Mouse (Mus musculus) stomach, embryonic 14.5 days (tissue): ENCODE measurements around the gene Nup54. TPM values are rescaled to one million over a fixed set of nuclear protein-coding genes. Genes with fewer than 3 reads are reported as not detected.

Experiments
- ATAC-seq: fragments of 200-750 bp; cut with Nextera tagmentation; 2 replicates; pipeline ENCODE4 v1.8.0; 2017; ENCODE audit warnings: low read depth, moderate TSS enrichment; ENCODE audit not compliant: insufficient number of reproducible peaks, insufficient read depth, low FRiP score
- H3K27ac ChIP-seq: fragments of 300-500 bp; sonication (generic); 2 replicates; pipeline ENCODE4 v1.5.1; 2014; ENCODE audit warnings: mild to moderate bottlenecking, low read length, moderate library complexity, mixed read lengths
- H3K27me3 ChIP-seq: fragments of 300-500 bp; sonication (generic); 2 replicates; pipeline ENCODE4 v1.6.1; 2014; ENCODE audit warnings: low read length, control low read depth, mixed read lengths; ENCODE audit not compliant: control insufficient read depth, insufficient read depth
- H3K36me3 ChIP-seq: fragments of 300-500 bp; sonication (generic); 2 replicates; pipeline ENCODE4 v1.6.1; 2014; ENCODE audit warnings: mild to moderate bottlenecking, control low read depth, low read length, moderate library complexity, mixed read lengths; ENCODE audit not compliant: control insufficient read depth, insufficient read depth
- H3K4me1 ChIP-seq: fragments of 300-500 bp; sonication (generic); 2 replicates; pipeline ENCODE4 v1.6.1; 2014; ENCODE audit warnings: low read length, control low read depth, mixed read lengths; ENCODE audit not compliant: control insufficient read depth, insufficient read depth
- H3K4me2 ChIP-seq: fragments of 300-500 bp; sonication (generic); replicated peaks from 2 replicates; pipeline ENCODE4 v1.6.1; 2014; ENCODE audit warnings: low read depth, low read length, control low read depth
- H3K4me3 ChIP-seq: fragments of 300-500 bp; sonication (generic); 2 replicates; pipeline ENCODE4 v1.5.1; 2014; ENCODE audit warnings: low read depth, low read length, control low read depth
- H3K9ac ChIP-seq: fragments of 300-500 bp; sonication (generic); replicated peaks from 2 replicates; pipeline ENCODE4 v1.6.1; 2014; ENCODE audit warnings: low read depth, mild to moderate bottlenecking, control low read depth, low read length, moderate library complexity, mixed read lengths
- H3K9me3 ChIP-seq: fragments of 300-500 bp; sonication (generic); 2 replicates; pipeline ENCODE4 v1.6.1; 2016; ENCODE audit warnings: low read depth, low read length, control low read depth; ENCODE audit not compliant: control insufficient read depth
- WGBS: fragments of 180-500 bp; shearing (Covaris S2); extraction: QIAGEN DNeasy Blood & Tissue Kit; methylation state at CpG from one replicate; pipeline ENCODE4 v1.1.7; 2014; 5-methylcytosine and 5-hydroxymethylcytosine counted together
- polyA plus RNA-seq: library from polyadenylated mRNA; unstranded; fragments of >200 nt; fragmentation: Nextera tagmentation; extraction: Ambion mirVana; gene quantifications from 2 replicates; pipeline ENCODE4 v1.2.1, GENCODE M21; 2014

The Nup54 gene
- polyA plus RNA-seq, 1 experiment from 2014 or later: 55.2 TPM

GRCm38 (mm10) chr5:92458726-92459125 lies 23.7 kb upstream of the Nup54 start:
- Histone ChIP-seq H3K27ac (no peak overlapping the region), H3K4me3 (no peak overlapping the region), H3K36me3 (peaks cover 21% of the 10 kb centered on the region), H3K9ac (no peak overlapping the region), H3K9me3 (no peaks in the 10 kb centered on the region), H3K4me2 (no peak overlapping the region), H3K4me1 (no peaks in the 10 kb centered on the region), H3K27me3 (no peaks in the 10 kb centered on the region)
- no peak for ATAC-seq
- WGBS: 51% methylated on average over 5 of the region's 5 CpGs

- WGBS: 69% methylated on average over 2 of the region's 2 CpGs
- Histone ChIP-seq H3K4me1 (no peaks in the 10 kb centered on the region), H3K4me2 (no peak overlapping the region), H3K27me3 (no peaks in the 10 kb centered on the region), H3K9me3 (no peaks in the 10 kb centered on the region), H3K9ac (no peak overlapping the region), H3K36me3 (peaks cover 22% of the 10 kb centered on the region), H3K4me3 (no peak overlapping the region), H3K27ac (no peak overlapping the region)
- ATAC-seq: no peak
Observed at GRCm38 (mm10) chr5:92457410-92457809, 22.4 kb upstream of the Nup54 start.

GRCm38 (mm10) chr5:92452876-92453275 lies 17.9 kb upstream of the Nup54 start:
- Histone ChIP-seq H3K27ac (no peak overlapping the region), H3K27me3 (no peaks in the 10 kb centered on the region), H3K4me1 (no peaks in the 10 kb centered on the region), H3K9me3 (no peaks in the 10 kb centered on the region), H3K9ac (no peak overlapping the region), H3K36me3 (peaks cover 41% of the 10 kb centered on the region), H3K4me3 (no peak overlapping the region), H3K4me2 (no peak overlapping the region)
- no peak for ATAC-seq
- WGBS: 97% methylated on average over 5 of the region's 5 CpGs

- no peak for ATAC-seq
- peaks cover 30% of the 10 kb centered on the region for H3K36me3 ChIP-seq
- 94% methylated on average over 5 of the region's 5 CpGs for WGBS
- H3K27ac ChIP-seq: no peak overlapping the region
- H3K9ac ChIP-seq: no peak overlapping the region
- no peak overlapping the region for H3K4me2 ChIP-seq
- no peaks in the 10 kb centered on the region for H3K4me1 ChIP-seq
- no peaks in the 10 kb centered on the region for H3K27me3 ChIP-seq
- H3K4me3 ChIP-seq: no peak overlapping the region
- H3K9me3 ChIP-seq: no peaks in the 10 kb centered on the region
Observed at GRCm38 (mm10) chr5:92446736-92447135, 11.7 kb upstream of the Nup54 start.

GRCm38 (mm10) chr5:92445016-92445415 lies 10.0 kb upstream of the Nup54 start:
- H3K4me3 ChIP-seq: no peak overlapping the region
- H3K9ac ChIP-seq: no peak overlapping the region
- 89% methylated on average over 2 of the region's 2 CpGs for WGBS
- no peak for ATAC-seq
- H3K36me3 ChIP-seq: peaks cover 23% of the 10 kb centered on the region
- no peaks in the 10 kb centered on the region for H3K4me1 ChIP-seq
- no peak overlapping the region for H3K27ac ChIP-seq
- H3K27me3 ChIP-seq: no peaks in the 10 kb centered on the region
- no peaks in the 10 kb centered on the region for H3K9me3 ChIP-seq
- H3K4me2 ChIP-seq: no peak overlapping the region

- Histone ChIP-seq H3K9me3 (no peaks in the 10 kb centered on the region), H3K4me3 (no peak overlapping the region), H3K27ac (no peak overlapping the region), H3K36me3 (peaks cover 10% of the 10 kb centered on the region), H3K9ac (no peak overlapping the region), H3K27me3 (no peaks in the 10 kb centered on the region), H3K4me1 (no peaks in the 10 kb centered on the region), H3K4me2 (no peak overlapping the region)
- ATAC-seq: no peak
- 66% methylated on average over 7 of the region's 7 CpGs for WGBS
Observed at GRCm38 (mm10) chr5:92442914-92443313, 7.9 kb upstream of the Nup54 start.

GRCm38 (mm10) chr5:92441494-92441893 lies 6.5 kb upstream of the Nup54 start:
- H3K27ac ChIP-seq: no peak overlapping the region
- no peaks in the 10 kb centered on the region for H3K27me3 ChIP-seq
- H3K9ac ChIP-seq: no peak overlapping the region
- WGBS: 71% methylated on average over 5 of the region's 5 CpGs
- no peaks in the 10 kb centered on the region for H3K4me1 ChIP-seq
- no peak overlapping the region for H3K4me3 ChIP-seq
- no peak for ATAC-seq
- no peak overlapping the region for H3K4me2 ChIP-seq
- H3K9me3 ChIP-seq: no peaks in the 10 kb centered on the region
- peaks cover 8% of the 10 kb centered on the region for H3K36me3 ChIP-seq

GRCm38 (mm10) chr5:92438540-92438939 lies 3.5 kb upstream of the Nup54 start:
- no peaks in the 10 kb centered on the region for H3K9me3 ChIP-seq
- peaks cover 4% of the 10 kb centered on the region; the same call in 1 of the 2 replicates for H3K36me3 ChIP-seq
- no peak overlapping the region for H3K4me3 ChIP-seq
- H3K27ac ChIP-seq: no peak overlapping the region
- H3K9ac ChIP-seq: no peak overlapping the region
- H3K4me1 ChIP-seq: no peaks in the 10 kb centered on the region
- no peak for ATAC-seq
- WGBS: 87% methylated on average over 8 of the region's 8 CpGs
- H3K4me2 ChIP-seq: no peak overlapping the region
- no peaks in the 10 kb centered on the region for H3K27me3 ChIP-seq

- peaks cover 4% of the 10 kb centered on the region; the same call in 1 of the 2 replicates for H3K4me1 ChIP-seq
- H3K36me3 ChIP-seq: no peaks in the 10 kb centered on the region
- peak overlapping the region; percentile 84 for H3K9ac ChIP-seq
- H3K4me2 ChIP-seq: peak overlapping the region; percentile 73
- no peaks in the 10 kb centered on the region for H3K9me3 ChIP-seq
- H3K27me3 ChIP-seq: no peaks in the 10 kb centered on the region
- peak overlapping the region; percentile 24; the same call in 1 of the 2 replicates for H3K27ac ChIP-seq
- WGBS: under 1% methylated on average over 37 of the region's 39 CpGs
- peak; percentile 64 for ATAC-seq
- H3K4me3 ChIP-seq: peak overlapping the region; percentile 91
Observed at GRCm38 (mm10) chr5:92434571-92434985, 441 bp downstream of the Nup54 start.
